Mouse (Mus musculus) gastrocnemius, postnatal 25 days (tissue): ENCODE data around the gene Arih1. TPM values are rescaled to one million over a fixed set of nuclear protein-coding genes. Genes with fewer than 3 reads are reported as not detected.
A peak's percentile ranks its signal among the peaks of the same experiment; 100 is the strongest.
"Not testable (repeated sequence)": the region's sequence is repeated elsewhere in the genome, so short reads cannot be mapped to it uniquely, and the experiment has no call there.

Experiments used
- DNase-seq: peaks from one replicate; pipeline ENCODE4 v3.0.0; 2022
- total RNA-seq, 2 experiments: library from RNA; stranded (reverse); gene quantifications; 1 replicate in 1 of 2; 2 replicates in 1 of 2; pipeline ENCODE4 v1.2.3; 2021

Gene Arih1
- total RNA-seq, 2 experiments from 2014 or later, result 90.4 to 100 TPM

DNA sequence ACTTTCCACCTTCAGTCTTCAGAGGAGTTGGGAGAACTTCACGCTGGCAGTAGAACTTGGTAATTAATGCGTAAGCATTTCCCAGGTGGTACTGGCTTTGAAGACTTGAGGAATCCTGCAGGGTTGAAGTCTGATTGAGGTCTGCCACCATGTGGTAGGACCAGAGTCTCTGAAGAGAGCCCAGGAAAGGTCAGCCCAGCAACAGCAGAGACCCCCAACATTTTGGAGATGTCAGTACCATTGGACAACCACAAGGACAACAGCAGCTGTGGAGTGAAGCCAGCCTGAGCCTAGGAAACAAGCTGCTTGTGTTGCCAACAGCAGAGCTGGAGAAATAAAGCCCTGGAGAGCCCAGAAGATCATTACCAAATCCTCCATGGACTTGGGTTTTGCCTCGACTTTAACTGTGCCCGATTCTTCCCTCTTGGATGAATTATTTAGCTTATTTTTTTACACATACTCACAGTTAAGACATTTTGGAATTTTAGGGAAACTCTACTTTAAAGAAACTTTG is 27.4 kb downstream of the Arih1 start:
- peak; percentile 17 for DNase-seq

DNA sequence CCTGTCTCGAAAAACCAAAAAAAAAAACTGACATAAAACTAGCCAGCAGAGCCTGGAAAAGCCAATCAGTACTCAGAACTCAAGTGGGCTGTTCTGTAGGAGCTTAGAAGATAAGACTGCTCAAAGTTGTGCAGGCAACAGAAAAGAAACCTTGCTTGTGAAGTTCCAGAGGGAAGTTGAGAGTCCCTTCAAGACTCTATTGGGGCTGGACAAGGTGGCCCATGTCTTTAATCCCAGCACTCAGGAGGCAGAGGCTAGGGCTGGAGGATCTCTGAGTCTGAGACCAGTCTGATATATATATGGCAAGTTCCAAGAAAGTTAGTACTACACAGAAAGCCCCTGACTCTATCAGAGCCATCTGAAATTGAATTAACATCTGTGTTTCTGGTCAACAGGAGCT is 28.0 kb downstream of the Arih1 start:
- DNase-seq, result no peak

DNA sequence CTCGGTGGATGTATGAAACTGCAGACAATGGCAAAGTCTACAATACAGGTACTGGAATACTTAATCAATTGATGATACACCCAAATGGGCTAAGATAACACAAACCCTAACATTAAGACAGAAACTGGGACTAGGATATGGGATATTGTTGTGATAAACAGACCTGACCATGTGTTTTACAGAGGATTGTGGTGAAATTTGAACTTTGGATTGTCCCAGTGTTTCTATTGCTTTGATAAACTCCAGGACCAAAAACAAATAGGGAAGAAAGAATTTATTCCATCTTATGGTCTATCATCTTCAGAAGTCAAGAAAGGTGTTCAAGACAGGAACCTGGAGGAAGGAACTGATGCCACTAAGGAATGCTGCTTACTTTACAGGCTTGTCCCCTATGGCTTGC is 28.7 kb downstream of the Arih1 start:
- DNase-seq, result no peak

DNA sequence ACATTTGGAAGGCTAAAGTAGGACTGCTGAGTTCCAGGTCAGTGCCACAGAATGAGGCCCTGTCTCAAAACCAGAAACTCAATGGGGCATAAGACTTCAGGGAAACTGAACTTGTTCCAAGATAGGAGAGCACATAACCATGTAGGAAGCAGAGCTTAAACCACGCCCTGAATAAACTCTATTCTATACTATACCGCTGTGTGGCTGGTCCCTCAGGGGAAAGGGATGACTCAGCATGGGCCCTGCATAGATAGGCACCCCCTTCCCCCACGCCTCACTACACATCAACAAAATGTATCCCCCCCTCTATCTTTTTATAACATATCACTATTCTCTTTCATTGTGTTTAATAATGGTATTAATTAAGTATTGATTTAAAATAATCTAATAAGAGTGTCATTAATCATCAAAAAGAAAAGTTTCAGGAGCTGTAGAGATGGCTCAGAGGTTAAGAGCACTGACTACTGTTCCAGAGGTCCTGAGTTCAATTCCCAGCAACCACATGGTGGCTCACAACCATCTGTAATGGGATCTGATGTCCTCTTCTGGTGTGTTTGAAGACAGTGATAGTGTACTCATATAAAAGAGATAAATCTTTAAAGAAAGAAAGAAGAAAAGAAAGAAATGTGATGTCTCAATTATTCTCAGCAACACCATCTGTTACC is 30.9 kb downstream of the Arih1 start:
- DNase-seq, result no peak

DNA sequence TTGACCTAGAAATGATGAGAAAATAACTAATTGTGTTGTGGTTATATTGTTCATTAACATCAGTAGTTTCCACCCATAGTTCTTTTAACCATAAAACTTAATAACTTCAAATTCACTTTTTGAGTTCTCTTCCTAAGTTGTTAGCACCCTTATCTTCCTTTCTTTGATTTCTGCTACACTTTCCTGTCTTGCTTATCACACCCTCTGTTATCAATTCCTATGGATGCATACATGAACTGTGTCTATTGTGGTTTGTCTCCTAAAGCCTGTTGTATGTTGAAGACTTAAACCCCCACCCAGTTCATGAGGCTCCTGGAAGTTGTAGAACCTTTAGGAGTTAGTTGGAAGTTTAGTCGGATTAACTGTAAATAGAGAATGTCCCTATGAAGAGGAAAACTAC is 52.7 kb downstream of the Arih1 start:
- DNase-seq, result no peak

DNA sequence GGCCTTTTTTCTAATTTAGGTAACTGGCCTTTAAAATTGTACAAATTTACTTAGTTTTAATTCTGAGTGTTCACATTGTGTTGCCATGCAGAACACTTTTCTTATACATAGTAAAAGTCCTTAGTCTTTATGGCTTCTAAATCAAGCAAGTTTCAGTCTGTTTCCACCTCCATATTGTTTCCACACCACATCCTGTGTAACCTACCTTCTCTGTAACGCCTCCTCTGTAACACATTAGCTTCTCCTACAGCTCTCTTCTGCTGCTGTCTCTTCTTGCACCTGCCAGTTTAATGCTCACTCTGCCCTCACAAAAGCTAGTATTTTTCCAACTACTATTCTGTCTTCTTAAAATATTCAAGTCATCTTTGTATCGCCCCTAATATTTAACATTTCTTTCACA is 54.8 kb downstream of the Arih1 start:
- no peak for DNase-seq

DNA sequence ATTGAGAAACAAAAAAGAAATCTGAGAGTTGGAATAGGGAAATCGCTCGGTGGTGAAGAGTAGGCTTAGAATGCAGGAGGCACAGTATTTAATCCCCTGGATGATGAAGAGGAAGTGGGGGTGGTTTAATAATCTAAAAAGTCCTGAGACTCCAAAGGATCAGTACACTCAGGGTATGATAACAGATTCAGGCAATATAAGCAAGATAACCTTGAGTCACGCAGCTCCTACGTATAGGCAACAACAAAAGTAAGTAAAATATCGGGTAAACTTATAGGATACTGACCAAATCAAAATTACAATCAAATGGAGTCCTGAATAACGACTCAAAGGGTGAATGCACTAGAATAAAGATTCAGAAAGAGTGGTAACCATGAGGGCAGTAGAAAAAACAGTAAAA is 65.9 kb downstream of the Arih1 start:
- no peak for DNase-seq

DNA sequence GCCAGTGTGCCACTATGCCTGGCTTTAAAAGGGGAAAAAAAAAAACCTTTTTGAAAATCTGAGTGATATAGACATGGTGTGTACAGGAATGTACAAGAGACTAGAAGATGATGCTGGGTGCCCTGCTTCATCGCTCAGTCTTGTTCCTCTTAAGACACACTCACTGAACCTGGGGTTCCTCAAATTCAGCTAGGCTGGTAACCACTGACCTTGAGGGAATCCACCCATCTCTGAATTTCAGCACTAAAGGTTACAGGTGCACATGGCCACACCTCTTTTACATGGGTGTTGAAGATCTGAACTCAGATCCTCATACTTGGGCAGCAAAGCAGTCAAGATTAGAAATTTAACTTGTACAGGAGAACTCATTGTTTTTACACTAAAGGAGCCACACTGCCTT is 79.1 kb downstream of the Arih1 start:
- no peak for DNase-seq

DNA sequence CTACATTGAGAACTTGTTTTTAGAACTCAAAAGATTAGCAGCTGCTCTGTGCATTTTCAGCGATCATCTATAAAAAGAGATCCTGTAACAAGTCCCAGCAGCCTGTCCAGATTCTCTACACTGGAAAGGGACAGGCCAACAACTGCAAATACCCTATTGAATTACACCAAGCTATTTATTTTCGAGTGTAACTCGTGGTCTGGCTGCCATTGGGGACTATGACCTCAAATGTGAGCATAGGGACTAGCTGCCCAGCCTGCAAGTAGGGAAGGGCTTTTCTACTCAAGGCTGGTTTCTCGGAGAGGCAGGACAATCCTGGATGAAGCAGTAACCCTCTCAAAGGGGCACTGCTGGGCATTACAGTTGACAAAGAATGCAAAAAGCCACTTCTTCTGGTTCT is 97.3 kb downstream of the Arih1 start:
- DNase-seq, result peak; percentile 40

DNA sequence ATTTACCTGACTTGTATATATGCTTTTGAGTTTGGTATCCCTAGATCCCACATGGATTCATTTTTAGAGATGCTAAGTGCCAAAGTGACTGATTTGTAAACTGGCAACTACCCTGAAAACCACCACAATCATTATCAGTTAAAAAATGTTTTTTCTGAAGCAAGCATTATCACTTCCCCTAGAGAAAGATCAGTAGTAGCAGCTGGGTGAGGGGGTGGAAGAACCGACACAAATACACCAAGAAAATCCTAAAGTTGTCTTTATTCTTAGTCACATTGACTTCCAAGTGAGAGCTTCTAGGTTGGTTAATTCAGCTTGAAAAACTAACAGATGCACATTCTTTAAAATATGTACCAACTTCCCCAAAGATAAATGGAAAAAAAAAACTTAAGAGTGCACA is 98.1 kb downstream of the Arih1 start:
- no peak for DNase-seq

DNA sequence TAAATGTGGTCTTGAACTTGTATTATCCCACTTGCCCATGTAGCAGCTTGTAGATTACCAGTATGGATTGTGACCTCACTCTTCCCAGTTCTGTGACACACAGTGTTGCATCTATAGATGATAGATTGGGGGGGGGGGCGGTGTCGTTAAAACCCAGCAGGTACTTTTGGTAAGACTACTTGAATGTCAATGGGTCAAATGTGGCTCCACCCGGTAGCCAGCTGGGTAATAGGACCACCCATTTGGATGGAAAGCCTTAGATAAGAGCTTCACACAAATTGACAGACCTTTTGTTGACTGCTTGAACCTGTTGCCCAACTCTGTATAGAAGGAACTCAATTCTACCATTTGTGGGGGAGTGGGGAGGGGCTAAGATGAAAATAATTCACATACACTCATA is 99.0 kb downstream of the Arih1 start:
- no peak for DNase-seq

DNA sequence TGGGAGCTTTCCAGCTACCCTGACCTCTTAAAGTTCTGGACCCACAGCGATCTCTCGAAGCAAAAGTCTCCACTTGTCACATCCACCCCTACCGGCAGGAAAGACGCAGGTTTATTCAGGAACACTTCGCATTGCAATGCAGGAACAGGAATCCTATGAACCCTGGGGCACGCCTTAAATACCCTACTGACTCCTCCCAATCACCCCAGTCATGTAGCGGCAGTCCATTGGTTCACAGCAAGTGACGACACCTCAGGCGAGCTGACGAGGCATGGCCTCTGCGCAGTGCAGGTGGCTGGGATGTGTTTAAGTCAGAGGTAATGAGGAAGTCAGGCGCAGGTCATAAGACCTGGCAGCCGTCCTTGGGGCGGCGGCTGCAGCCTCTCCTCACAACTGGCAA is 110.8 kb downstream of the Arih1 start:
- DNase-seq, result no peak

DNA sequence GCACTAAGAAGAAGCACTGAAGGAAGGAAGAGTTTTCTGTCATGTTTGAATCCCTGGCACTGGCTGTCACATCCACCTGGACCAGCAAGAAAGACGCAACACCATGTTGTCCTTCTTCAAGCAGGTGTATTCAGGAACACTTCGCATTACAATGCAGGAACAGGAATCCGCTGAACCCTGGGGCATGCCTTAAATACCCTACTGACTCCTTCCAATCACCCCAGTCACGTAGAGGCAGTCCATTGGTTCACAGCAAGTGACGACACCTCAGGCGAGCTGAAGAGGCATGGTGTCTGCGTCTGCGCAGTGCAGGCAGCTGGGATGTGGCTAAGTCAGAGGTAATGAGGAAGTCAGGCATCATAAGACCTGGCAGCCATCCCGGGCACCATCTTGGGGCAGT is 116.8 kb downstream of the Arih1 start:
- DNase-seq, result no peak

DNA sequence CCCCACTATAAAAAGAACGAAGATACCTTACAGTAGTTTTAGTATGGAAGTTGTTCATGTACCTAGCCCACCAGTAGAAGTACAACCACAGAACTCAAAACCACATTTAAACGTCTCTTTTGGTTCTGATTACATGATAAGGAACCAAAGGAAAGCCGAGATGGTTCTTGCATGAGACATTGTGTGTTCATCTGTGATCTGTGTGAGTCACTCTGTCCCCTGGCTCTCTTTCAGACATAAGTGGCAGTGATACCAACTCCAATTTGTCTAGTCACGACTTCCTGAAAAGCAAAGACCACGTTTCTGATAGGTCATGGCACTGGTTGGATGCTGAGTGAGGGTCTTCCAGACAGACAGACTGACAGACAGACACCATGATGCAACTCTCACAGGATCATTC is 117.2 kb downstream of the Arih1 start:
- no peak for DNase-seq

DNA sequence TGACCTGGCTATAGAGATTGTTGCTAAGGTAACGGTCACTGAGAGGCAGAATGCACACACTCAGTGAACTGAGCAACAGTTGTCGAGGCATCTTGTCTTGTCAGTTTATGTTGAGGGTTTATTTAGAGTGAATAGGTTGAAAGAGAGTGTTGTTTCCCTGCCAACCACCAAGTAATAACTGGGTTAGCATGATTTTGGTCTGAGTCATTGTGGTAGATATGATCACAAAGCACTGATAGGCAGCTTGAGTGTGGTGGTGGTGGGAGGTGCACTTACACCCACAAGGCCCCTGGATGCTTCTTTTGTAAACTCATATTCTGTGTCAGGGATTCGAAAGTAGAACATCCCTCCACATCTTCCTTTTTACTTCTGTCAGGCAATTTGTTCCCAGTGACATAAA is 125.9 kb downstream of the Arih1 start:
- DNase-seq, result not testable (repeated sequence)

DNA sequence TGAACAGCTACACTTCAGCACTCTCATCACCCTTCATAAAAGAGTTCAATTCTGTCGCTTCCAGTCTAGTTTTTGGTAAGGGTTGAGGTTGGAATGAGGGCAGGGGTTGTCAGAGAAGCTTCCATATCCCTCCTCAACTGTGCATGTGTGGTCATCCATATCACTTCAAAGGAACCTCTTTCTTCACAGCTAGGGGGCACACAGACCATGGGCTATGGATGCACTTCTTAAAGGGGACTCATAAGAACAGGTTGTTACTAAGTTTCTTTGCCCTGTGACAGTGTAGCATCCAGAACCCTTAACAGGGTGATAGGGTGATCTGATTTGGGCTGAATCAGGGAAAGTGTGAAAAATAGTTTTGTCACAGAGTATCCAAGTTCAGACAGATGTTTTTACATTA is 128.4 kb downstream of the Arih1 start:
- DNase-seq, result not testable (repeated sequence)

DNA sequence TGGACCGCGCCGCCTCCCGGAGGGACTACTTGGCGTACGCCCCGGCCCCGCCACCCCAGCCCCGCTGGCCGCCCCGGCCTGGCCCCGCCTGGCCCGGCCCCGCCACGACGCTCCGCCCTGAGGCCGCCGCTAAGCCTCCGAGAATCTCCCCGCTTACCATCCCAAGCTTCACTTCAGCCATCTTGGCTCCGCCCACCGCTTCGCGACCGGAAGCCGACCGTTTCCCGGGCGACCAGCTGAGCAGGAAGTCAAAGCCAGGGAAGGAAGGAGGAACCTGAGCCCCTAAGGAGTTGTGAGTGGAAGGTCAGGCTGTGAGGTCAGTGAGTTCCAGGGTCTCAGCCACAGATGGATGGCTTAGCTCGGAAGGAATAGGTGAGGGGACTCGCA is 133.2 kb downstream of the Arih1 start, which contains the start of gene Bbs4:
Bbs4 (minus strand) TSS at position 256 of the 387 bp plus-strand sequence.
- DNase-seq, result peak; percentile 92

DNA sequence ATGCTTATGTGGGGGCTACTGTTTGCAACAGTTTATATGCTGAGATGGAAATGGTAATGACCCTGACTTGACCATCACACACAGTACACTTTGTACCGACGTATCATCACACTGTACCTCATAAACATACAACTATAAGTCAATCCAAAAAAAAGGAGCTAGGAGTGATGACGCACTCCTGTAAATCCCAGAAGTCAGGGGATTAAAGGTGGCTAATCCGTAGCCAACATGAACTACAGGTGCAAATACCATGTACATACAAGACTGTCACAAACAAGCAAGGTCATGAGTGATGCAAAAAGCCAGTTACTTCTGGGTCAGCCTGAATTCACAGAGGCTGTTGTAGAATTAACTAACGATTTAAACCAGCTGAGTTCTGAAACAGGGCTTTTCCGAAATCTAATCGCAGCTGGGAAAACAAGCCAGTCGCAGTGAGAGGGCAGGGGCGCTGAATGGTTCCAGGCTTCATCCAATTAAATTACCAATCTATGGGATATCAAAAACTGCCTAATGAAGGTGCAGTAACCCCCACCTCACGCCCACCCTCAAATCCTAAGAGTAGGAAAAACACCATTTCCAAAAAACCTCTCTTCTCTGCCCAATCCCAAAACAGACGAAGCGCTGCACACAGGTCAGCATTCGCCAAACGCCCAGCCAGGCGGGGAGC is 133.7 kb downstream of the Arih1 start:
- no peak for DNase-seq

DNA sequence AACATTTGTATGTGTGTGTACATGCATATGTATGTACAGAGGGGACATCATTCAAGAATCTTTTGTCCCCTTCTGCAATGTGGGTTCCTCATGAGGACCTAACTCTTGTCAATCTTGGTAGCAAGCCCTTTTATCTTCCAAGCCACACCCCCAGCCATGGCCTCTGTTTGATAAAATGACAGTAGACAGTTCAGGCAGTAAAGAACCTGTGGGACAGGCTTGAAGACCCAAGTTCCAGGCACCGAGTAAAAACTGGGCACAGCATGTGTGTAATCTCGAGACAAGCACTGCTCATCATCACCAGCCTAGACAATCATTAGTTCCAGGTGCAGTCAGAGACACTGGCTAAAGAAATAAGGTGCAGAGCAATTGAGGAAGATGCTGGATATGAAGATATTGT is 140.2 kb downstream of the Arih1 start:
- no peak for DNase-seq

DNA sequence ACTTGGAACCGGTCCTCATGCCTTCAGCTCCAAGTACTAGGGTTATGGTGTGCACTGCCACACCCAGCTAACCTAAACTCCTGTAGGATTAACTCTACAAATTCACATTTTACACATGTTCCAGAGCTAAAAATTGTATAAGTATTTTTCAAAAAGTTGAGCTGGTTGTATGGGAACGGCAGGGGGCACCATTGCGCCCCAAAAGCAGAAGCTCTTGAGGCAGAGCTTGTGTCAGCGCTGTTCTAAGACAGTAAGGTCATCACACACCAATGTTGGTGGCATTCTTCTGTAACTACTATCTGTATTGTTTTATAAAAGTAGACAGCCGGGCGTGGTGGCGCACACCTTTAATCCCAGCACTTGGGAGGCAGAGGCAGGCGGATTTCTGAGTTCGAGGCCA is 146.4 kb downstream of the Arih1 start:
- no peak for DNase-seq

DNA sequence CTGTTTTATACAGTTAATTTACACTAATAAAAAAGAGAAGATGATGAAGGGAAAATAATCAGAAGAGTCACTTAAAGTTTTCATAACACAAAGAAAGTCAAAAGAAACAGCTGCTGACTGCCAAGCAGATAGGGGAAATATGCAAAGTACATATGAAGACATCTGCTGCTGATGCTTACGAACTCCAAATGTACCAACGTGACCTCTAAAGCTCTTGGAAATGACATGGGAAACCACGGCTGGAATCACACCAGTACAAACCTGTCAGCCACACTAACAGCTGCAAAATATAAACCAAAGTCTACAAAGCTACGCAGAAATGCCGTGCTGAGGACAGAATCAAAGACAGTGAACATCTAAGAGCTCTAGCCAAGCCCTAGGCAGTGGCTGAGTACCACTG is 147.3 kb downstream of the Arih1 start:
- no peak for DNase-seq

DNA sequence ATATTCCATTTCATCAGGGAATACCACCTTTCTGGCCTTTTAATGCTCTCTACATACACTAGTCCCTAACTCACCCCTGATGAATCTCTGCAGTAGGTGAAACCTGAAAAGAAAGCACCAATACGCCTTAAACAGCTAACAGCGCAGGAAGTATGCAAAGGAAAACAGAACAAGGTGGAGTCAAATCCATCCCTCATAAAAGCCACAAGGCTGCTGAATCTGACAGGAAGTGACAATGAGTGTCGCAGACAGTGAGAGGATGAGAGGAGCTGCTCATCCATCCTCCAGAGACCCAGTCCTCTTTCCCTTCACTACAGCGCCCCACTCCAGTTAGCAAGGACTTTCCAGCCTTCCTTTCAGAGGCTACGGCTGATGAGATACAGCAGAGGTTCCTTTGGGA is 148.0 kb downstream of the Arih1 start:
- DNase-seq, result no peak
